Mouse (Mus musculus) myocyte (in vitro differentiated cells): ENCODE measurements around the gene Antxr1.

ENCODE experiments used
- E2F4 ChIP-seq: IDR thresholded peaks from one replicate; pipeline ENCODE4 v1.6.1; 2011; ENCODE audit warnings: mild to moderate bottlenecking, control low read depth, moderate library complexity; ENCODE audit not compliant: insufficient read depth
- MYOG ChIP-seq, 3 experiments: IDR thresholded peaks; one replicate each; pipeline ENCODE4 v1.6.1; 2011; ENCODE audit warnings: control low read depth in 2 of 3, low read depth in 2 of 3, mild to moderate bottlenecking in 2 of 3; ENCODE audit not compliant: insufficient read length in 2 of 3, control insufficient read depth in 1 of 3, insufficient read depth in 1 of 3
- POLR2A ChIP-seq: IDR thresholded peaks from one replicate; pipeline ENCODE4 v1.6.1; 2011; ENCODE audit warnings: low read depth, mild to moderate bottlenecking, control low read depth, moderate library complexity; ENCODE audit not compliant: insufficient read length
- POLR2AphosphoS2 ChIP-seq: IDR thresholded peaks from one replicate; pipeline ENCODE4 v1.6.1; 2011; ENCODE audit warnings: low read depth, control low read depth; ENCODE audit not compliant: insufficient read length
- REST ChIP-seq: IDR thresholded peaks from one replicate; pipeline ENCODE4 v1.6.1; 2011; ENCODE audit warnings: mild to moderate bottlenecking, control low read depth, moderate library complexity; ENCODE audit not compliant: insufficient read depth, insufficient read length
- SRF ChIP-seq: IDR thresholded peaks from one replicate; pipeline ENCODE4 v1.6.1; 2011; ENCODE audit warnings: low read depth; ENCODE audit not compliant: control insufficient read depth, insufficient read length

DNA sequence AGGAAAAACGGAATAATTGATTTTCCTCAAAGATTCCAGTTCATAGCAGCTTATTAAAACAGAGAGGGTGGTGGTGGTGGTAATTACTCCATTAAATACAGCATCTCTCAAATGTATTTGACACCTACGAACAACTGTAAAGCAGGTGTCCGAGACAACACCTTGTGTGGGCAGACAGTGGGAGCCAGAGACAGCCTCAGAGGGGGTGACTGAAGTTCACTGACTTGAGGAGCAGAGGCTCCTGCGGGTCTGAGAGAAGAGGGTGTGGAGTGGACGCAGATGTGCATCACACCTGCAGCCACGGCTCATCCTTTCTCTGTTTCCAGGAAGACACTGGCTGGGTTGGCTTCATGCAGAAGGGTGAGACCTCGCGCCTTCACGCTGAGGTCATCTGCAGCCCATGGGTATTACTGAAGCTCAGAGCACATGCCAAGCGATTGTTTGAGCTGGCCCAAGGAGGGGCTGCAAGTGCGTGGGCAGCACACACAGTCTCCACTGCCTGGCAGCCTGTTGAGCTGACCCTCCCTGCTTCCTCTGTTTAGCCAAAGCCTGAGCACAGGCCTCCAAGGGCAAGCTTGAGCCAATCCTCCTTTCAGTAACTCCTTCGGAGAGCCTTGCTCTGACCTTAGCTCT is 168.8 kb downstream of the Antxr1 start:
- TF ChIP-seq POLR2A (no peak), REST (no peak), SRF (no peak), E2F4 (no peak), MYOG (IDR thresholded peaks at IDR 0.05; ENCODE audit: control insufficient read depth in 1 of 3, insufficient read depth in 1 of 3, insufficient read length in 2 of 3, low read depth in 2 of 3) (no peak), POLR2AphosphoS2 (no peak)
